Mouse (Mus musculus) forebrain, embryonic 16.5 days (tissue): ENCODE measurements around the gene Setd5. TPM values are rescaled to one million over a fixed set of nuclear protein-coding genes. Genes with fewer than 3 reads are reported as not detected.

Source experiments
- ATAC-seq: fragments of 200-750 bp; cut with Nextera tagmentation; 2 replicates; pipeline ENCODE4 v1.8.0; 2017; ENCODE audit warnings: mild to moderate bottlenecking, moderate library complexity
- H3K27ac ChIP-seq: fragments of 300-500 bp; sonication (generic); 2 replicates; pipeline ENCODE4 v1.5.1; 2014; ENCODE audit warnings: low read length, control low read depth
- H3K27me3 ChIP-seq: fragments of 300-500 bp; sonication (generic); replicated peaks from 2 replicates; pipeline ENCODE4 v1.6.1; 2014; ENCODE audit warnings: low read length; ENCODE audit not compliant: control insufficient read depth, insufficient read depth
- H3K36me3 ChIP-seq: fragments of 300-500 bp; sonication (generic); 2 replicates; pipeline ENCODE4 v1.6.1; 2014; ENCODE audit not compliant: control insufficient read depth, insufficient read depth
- H3K4me1 ChIP-seq: fragments of 300-500 bp; sonication (generic); replicated peaks from 2 replicates; pipeline ENCODE4 v1.6.1; 2014; ENCODE audit warnings: low read length; ENCODE audit not compliant: control insufficient read depth, insufficient read depth
- H3K4me2 ChIP-seq: fragments of 300-500 bp; sonication (generic); 2 replicates; pipeline ENCODE4 v1.6.1; 2014; ENCODE audit warnings: mild to moderate bottlenecking, low read length, control low read depth
- H3K4me3 ChIP-seq: fragments of 300-500 bp; sonication (generic); replicated peaks from 2 replicates; pipeline ENCODE4 v1.5.1; 2014; ENCODE audit warnings: mild to moderate bottlenecking, low read length, control low read depth
- H3K9ac ChIP-seq: fragments of 300-500 bp; sonication (generic); replicated peaks from 2 replicates; pipeline ENCODE4 v1.6.1; 2014; ENCODE audit warnings: low read depth, low read length, control low read depth
- H3K9me3 ChIP-seq: fragments of 300-500 bp; sonication (generic); 2 replicates; pipeline ENCODE4 v1.6.1; 2016; ENCODE audit warnings: low read length; ENCODE audit not compliant: control insufficient read depth
- WGBS: fragments of 180-500 bp; shearing (Covaris S2); extraction: QIAGEN DNeasy Blood & Tissue Kit; methylation state at CpG from one replicate; pipeline ENCODE4 v1.1.7; 2014; 5-methylcytosine and 5-hydroxymethylcytosine counted together
- polyA plus RNA-seq: library from polyadenylated mRNA; unstranded; fragments of >200 nt; fragmentation: Nextera tagmentation; extraction: Ambion mirVana; gene quantifications from 2 replicates; pipeline ENCODE4 v1.2.1, GENCODE M21; 2015

Gene Setd5
- polyA plus RNA-seq, 1 experiment from 2014 or later: 55.4 TPM

- H3K9me3 ChIP-seq: no peaks in the 10 kb centered on the region
- H3K27me3 ChIP-seq: no peaks in the 10 kb centered on the region
- H3K9ac ChIP-seq: no peak overlapping the region
- peaks cover 14% of the 10 kb centered on the region for H3K36me3 ChIP-seq
- H3K27ac ChIP-seq: no peak overlapping the region
- no peak overlapping the region for H3K4me3 ChIP-seq
- no peak overlapping the region for H3K4me2 ChIP-seq
- 91% methylated on average over 3 of the region's 3 CpGs for WGBS
- ATAC-seq: no peak
- peaks cover 17% of the 10 kb centered on the region for H3K4me1 ChIP-seq
Measured at GRCm38 (mm10) chr6:113049159-113049558, 28.0 kb upstream of the Setd5 start.

GRCm38 (mm10) chr6:113052972-113053371 is 24.2 kb upstream of the Setd5 start:
- WGBS: 87% methylated on average over 3 of the region's 3 CpGs

GRCm38 (mm10) chr6:113054552-113055107 is 22.5 kb upstream of the Setd5 start:
- Histone ChIP-seq H3K9ac (no peak overlapping the region), H3K27me3 (no peaks in the 10 kb centered on the region), H3K4me2 (no peak overlapping the region), H3K4me1 (no peaks in the 10 kb centered on the region), H3K4me3 (no peak overlapping the region), H3K9me3 (no peaks in the 10 kb centered on the region), H3K27ac (no peak overlapping the region), H3K36me3 (peaks cover 25% of the 10 kb centered on the region)
- no peak for ATAC-seq
- WGBS: 87% methylated on average over 6 of the region's 6 CpGs

More at GRCm38 (mm10) chr6:113052972-113053371, 24.2 kb upstream of the Setd5 start:
- no peaks in the 10 kb centered on the region for H3K27me3 ChIP-seq
- no peak for ATAC-seq
- H3K27ac ChIP-seq: no peak overlapping the region
- H3K4me3 ChIP-seq: no peak overlapping the region
- H3K4me2 ChIP-seq: no peak overlapping the region
- peaks cover 2% of the 10 kb centered on the region; the same call in 1 of the 2 replicates for H3K4me1 ChIP-seq
- no peak overlapping the region for H3K9ac ChIP-seq
- H3K9me3 ChIP-seq: no peaks in the 10 kb centered on the region
- peaks cover 24% of the 10 kb centered on the region for H3K36me3 ChIP-seq

- Histone ChIP-seq H3K4me3 (no peak overlapping the region), H3K9me3 (no peaks in the 10 kb centered on the region), H3K36me3 (peaks cover 31% of the 10 kb centered on the region), H3K9ac (no peak overlapping the region), H3K27ac (no peak overlapping the region), H3K4me2 (no peak overlapping the region), H3K27me3 (no peaks in the 10 kb centered on the region), H3K4me1 (no peaks in the 10 kb centered on the region)
- ATAC-seq: no peak
- WGBS: 80% methylated on average over 1 of the region's 1 CpGs
Measured at GRCm38 (mm10) chr6:113060892-113061563, 16.1 kb upstream of the Setd5 start.

GRCm38 (mm10) chr6:113062253-113062652 is 14.9 kb upstream of the Setd5 start:
- 22% methylated on average over 3 of the region's 3 CpGs for WGBS
- peaks cover 34% of the 10 kb centered on the region for H3K36me3 ChIP-seq

GRCm38 (mm10) chr6:113063363-113063762 is 13.8 kb upstream of the Setd5 start:
- 87% methylated on average over 10 of the region's 10 CpGs for WGBS
- peaks cover 34% of the 10 kb centered on the region for H3K36me3 ChIP-seq
- no peak for ATAC-seq

More at GRCm38 (mm10) chr6:113062253-113062652, 14.9 kb upstream of the Setd5 start:
- Histone ChIP-seq H3K9ac (no peak overlapping the region), H3K27me3 (no peaks in the 10 kb centered on the region), H3K4me2 (no peak overlapping the region), H3K9me3 (no peaks in the 10 kb centered on the region), H3K4me1 (no peaks in the 10 kb centered on the region), H3K27ac (no peak overlapping the region), H3K4me3 (no peak overlapping the region)
- ATAC-seq: peak; percentile 54; the same call in 1 of the 2 replicates

GRCm38 (mm10) chr6:113065186-113065585 is 12.0 kb upstream of the Setd5 start:
- ATAC-seq: no peak
- Histone ChIP-seq H3K4me3 (no peak overlapping the region), H3K36me3 (peaks cover 33% of the 10 kb centered on the region), H3K9ac (no peak overlapping the region), H3K9me3 (no peaks in the 10 kb centered on the region), H3K27ac (no peak overlapping the region), H3K27me3 (no peaks in the 10 kb centered on the region), H3K4me2 (no peak overlapping the region), H3K4me1 (no peaks in the 10 kb centered on the region)
- 86% methylated on average over 3 of the region's 3 CpGs for WGBS

More at GRCm38 (mm10) chr6:113063363-113063762, 13.8 kb upstream of the Setd5 start:
- H3K27ac ChIP-seq: no peak overlapping the region
- no peaks in the 10 kb centered on the region for H3K4me1 ChIP-seq
- H3K4me2 ChIP-seq: no peak overlapping the region
- H3K9ac ChIP-seq: no peak overlapping the region
- no peaks in the 10 kb centered on the region for H3K27me3 ChIP-seq
- no peak overlapping the region for H3K4me3 ChIP-seq
- H3K9me3 ChIP-seq: no peaks in the 10 kb centered on the region

- Histone ChIP-seq H3K27me3 (no peaks in the 10 kb centered on the region), H3K36me3 (peaks cover 18% of the 10 kb centered on the region), H3K9me3 (no peaks in the 10 kb centered on the region), H3K4me1 (0 out of 2 replicates have a peak, but pooled peaks cover 3% of the 10 kb centered on the region), H3K9ac (no peak overlapping the region), H3K4me3 (no peak overlapping the region), H3K4me2 (no peak overlapping the region), H3K27ac (no peak overlapping the region)
- no peak for ATAC-seq
- 94% methylated on average over 1 of the region's 1 CpGs for WGBS
Measured at GRCm38 (mm10) chr6:113069154-113069553, 8.0 kb upstream of the Setd5 start.

GRCm38 (mm10) chr6:113075261-113075660 is 1.9 kb upstream of the Setd5 start:
- 12% methylated on average over 3 of the region's 3 CpGs for WGBS
- H3K27me3 ChIP-seq: no peaks in the 10 kb centered on the region
- no peaks in the 10 kb centered on the region for H3K36me3 ChIP-seq
- ATAC-seq: no peak
- no peaks in the 10 kb centered on the region for H3K9me3 ChIP-seq
- H3K4me1 ChIP-seq: peaks cover 28% of the 10 kb centered on the region
- peak overlapping the region; percentile 88 for H3K4me2 ChIP-seq
- H3K27ac ChIP-seq: no peak overlapping the region; the same call in 1 of the 2 replicates
- peak overlapping the region; percentile 90 for H3K4me3 ChIP-seq
- H3K9ac ChIP-seq: peak overlapping the region; percentile 75
